Mouse (Mus musculus) MEL (cell line): ENCODE data around the gene Gpatch3. TPM values are rescaled to one million over a fixed set of nuclear protein-coding genes. Genes with fewer than 3 reads are reported as not detected.

ENCODE experiments used
- DNase-seq: peaks from one replicate; pipeline ENCODE4 v3.0.0; 2011; ENCODE audit warnings: low read depth, low spot score
- H3K27ac ChIP-seq: 2 replicates; pipeline ENCODE4 v1.5.1; 2012; ENCODE audit warnings: low read depth, mild to moderate bottlenecking, control low read depth, low read length, moderate library complexity; ENCODE audit not compliant: control insufficient read depth
- H3K27me3 ChIP-seq, 2 experiments: fragments of 150-350 bp in 1 of 2; sonication (generic) in 1 of 2; 2 replicates each; pipeline ENCODE4 v1.6.1; 2012; ENCODE audit warnings: low read length in 2 of 2, mild to moderate bottlenecking in 2 of 2, improper control_type of control experiment in 1 of 2, moderate library complexity in 1 of 2; ENCODE audit not compliant: insufficient read depth in 2 of 2, control insufficient read depth in 1 of 2
- H3K36me3 ChIP-seq, 2 experiments: 2 replicates each; pipeline ENCODE4 v1.6.1; 2012 to 2014; ENCODE audit warnings: low read length in 2 of 2, improper control_type of control experiment in 1 of 2, inconsistent platforms in 1 of 2, mild to moderate bottlenecking in 1 of 2; ENCODE audit not compliant: insufficient read depth in 2 of 2, control insufficient read depth in 1 of 2
- H3K4me1 ChIP-seq, 2 experiments: fragments of 150-350 bp in 1 of 2; sonication (generic) in 1 of 2; 2 replicates each; pipeline ENCODE4 v1.6.1; 2012; ENCODE audit warnings: low read length in 2 of 2, improper control_type of control experiment in 1 of 2, mild to moderate bottlenecking in 1 of 2; ENCODE audit not compliant: insufficient read depth in 2 of 2, control insufficient read depth in 1 of 2
- H3K4me3 ChIP-seq, 2 experiments: fragments of 150-350 bp in 1 of 2; sonication (generic) in 1 of 2; 2 replicates each; pipeline ENCODE4 v1.5.1; 2012; ENCODE audit warnings: low read depth in 2 of 2, low read length in 2 of 2, mild to moderate bottlenecking in 2 of 2, moderate library complexity in 2 of 2, control low read depth in 1 of 2, improper control_type of control experiment in 1 of 2; ENCODE audit not compliant: control insufficient read depth in 1 of 2, insufficient read depth in 1 of 2
- H3K79me2 ChIP-seq: 2 replicates; pipeline ENCODE4 v1.6.1; 2012; ENCODE audit warnings: mild to moderate bottlenecking, low read length, moderate library complexity; ENCODE audit not compliant: control insufficient read depth, poor library complexity, insufficient read depth
- H3K9ac ChIP-seq: 2 replicates; pipeline ENCODE4 v1.6.1; 2012; ENCODE audit warnings: low read depth, mild to moderate bottlenecking, control low read depth, low read length, moderate library complexity; ENCODE audit not compliant: control insufficient read depth, poor library complexity, severe bottlenecking
- H3K9me3 ChIP-seq: fragments of 150-350 bp; sonication (generic); replicated peaks from 2 replicates; pipeline ENCODE4 v1.6.1; 2012; ENCODE audit warnings: mild to moderate bottlenecking, low read length, improper control_type of control experiment, moderate library complexity; ENCODE audit not compliant: insufficient read depth
- CHD1 ChIP-seq: IDR thresholded peaks from 2 replicates; pipeline ENCODE4 v1.6.1; 2012; ENCODE audit warnings: low read depth, mild to moderate bottlenecking, inconsistent platforms, low read length, improper control_type of control experiment
- CTCF ChIP-seq, 3 experiments: IDR thresholded peaks in 2 of 3; conservative IDR thresholded peaks in 1 of 3; 2 replicates each; pipeline ENCODE4 v1.5.1; 2011 to 2012; ENCODE audit warnings: low read length in 3 of 3, low read depth in 2 of 3, mild to moderate bottlenecking in 2 of 3, improper control_type of control experiment in 1 of 3, inconsistent platforms in 1 of 3, mixed read lengths in 1 of 3, moderate library complexity in 1 of 3; ENCODE audit not compliant: control insufficient read depth in 1 of 3, insufficient read depth in 1 of 3, poor library complexity in 1 of 3, severe bottlenecking in 1 of 3
- E2F4 ChIP-seq: IDR thresholded peaks from 2 replicates; pipeline ENCODE4 v1.6.1; 2011; ENCODE audit warnings: low read depth, low read length, improper control_type of control experiment, borderline replicate concordance
- ELF1 ChIP-seq: IDR thresholded peaks from 2 replicates; pipeline ENCODE4 v1.6.1; 2014; ENCODE audit warnings: low read depth, mild to moderate bottlenecking, inconsistent platforms, low read length, improper control_type of control experiment, moderate library complexity
- GABPA ChIP-seq: IDR thresholded peaks from 2 replicates; pipeline ENCODE4 v1.6.1; 2012; ENCODE audit warnings: low read depth, mild to moderate bottlenecking, inconsistent platforms, low read length, improper control_type of control experiment, moderate library complexity
- HCFC1 ChIP-seq: IDR thresholded peaks from 2 replicates; pipeline ENCODE4 v1.6.1; 2012; ENCODE audit warnings: low read depth, mild to moderate bottlenecking, inconsistent platforms, low read length, improper control_type of control experiment, moderate library complexity
- JUND ChIP-seq: IDR thresholded peaks from 2 replicates; pipeline ENCODE4 v1.6.1; 2011; ENCODE audit warnings: low read depth, mild to moderate bottlenecking, improper control_type of control experiment, low read length
- MAFK ChIP-seq: IDR thresholded peaks from 2 replicates; pipeline ENCODE4 v1.6.1; 2011; ENCODE audit warnings: low read depth, mild to moderate bottlenecking, low read length, improper control_type of control experiment, borderline replicate concordance
- MAX ChIP-seq: IDR thresholded peaks from 2 replicates; pipeline ENCODE4 v1.6.1; 2011; ENCODE audit warnings: low read length, improper control_type of control experiment
- MEF2A ChIP-seq: IDR thresholded peaks from 2 replicates; pipeline ENCODE4 v1.6.1; 2014; ENCODE audit warnings: low read depth, mild to moderate bottlenecking, inconsistent platforms, low read length, improper control_type of control experiment; ENCODE audit not compliant: poor library complexity, insufficient replicate concordance, severe bottlenecking; ENCODE audit errors: extremely low read depth
- MXI1 ChIP-seq: IDR thresholded peaks from 2 replicates; pipeline ENCODE4 v1.6.1; 2011; ENCODE audit warnings: mild to moderate bottlenecking, low read depth, low read length, improper control_type of control experiment
- MYB ChIP-seq: IDR thresholded peaks from 2 replicates; pipeline ENCODE4 v1.6.1; 2011; ENCODE audit warnings: mild to moderate bottlenecking, low read depth, low read length, improper control_type of control experiment
- NELFE ChIP-seq: IDR thresholded peaks from 2 replicates; pipeline ENCODE4 v1.6.1; 2011; ENCODE audit warnings: low read depth, low read length, improper control_type of control experiment
- NRF1 ChIP-seq: IDR thresholded peaks from 2 replicates; pipeline ENCODE4 v1.6.1; 2014; ENCODE audit warnings: low read depth, mild to moderate bottlenecking, inconsistent platforms, low read length, improper control_type of control experiment, moderate library complexity; ENCODE audit not compliant: poor library complexity, insufficient read depth, severe bottlenecking
- POLR2A ChIP-seq, 2 experiments: IDR thresholded peaks; 2 replicates each; pipeline ENCODE4 v1.6.1; 2011 to 2012; ENCODE audit warnings: low read length in 2 of 2, mild to moderate bottlenecking in 2 of 2, control low read depth in 1 of 2, improper control_type of control experiment in 1 of 2, low read depth in 1 of 2, moderate library complexity in 1 of 2; ENCODE audit not compliant: control insufficient read depth in 1 of 2, insufficient read depth in 1 of 2, poor library complexity in 1 of 2
- POLR2AphosphoS2 ChIP-seq: IDR thresholded peaks from 2 replicates; pipeline ENCODE4 v1.6.1; 2011; ENCODE audit warnings: low read length, improper control_type of control experiment
- RAD21 ChIP-seq: IDR thresholded peaks from 2 replicates; pipeline ENCODE4 v1.6.1; 2011; ENCODE audit warnings: mild to moderate bottlenecking, low read depth, low read length, improper control_type of control experiment
- SMC3 ChIP-seq: IDR thresholded peaks from 2 replicates; pipeline ENCODE4 v1.6.1; 2011; ENCODE audit warnings: low read depth, low read length, improper control_type of control experiment
- TBP ChIP-seq: IDR thresholded peaks from 2 replicates; pipeline ENCODE4 v1.8.0; 2011; ENCODE audit warnings: low read depth, low read length, improper control_type of control experiment
- UBTF ChIP-seq: IDR thresholded peaks from 2 replicates; pipeline ENCODE4 v1.6.1; 2012; ENCODE audit warnings: low read depth, mild to moderate bottlenecking, inconsistent platforms, low read length, improper control_type of control experiment, moderate library complexity, borderline replicate concordance; ENCODE audit not compliant: insufficient read depth
- USF2 ChIP-seq, 2 experiments: IDR thresholded peaks; 2 replicates each; pipeline ENCODE4 v1.6.1; 2011 to 2012; ENCODE audit warnings: improper control_type of control experiment in 2 of 2, low read length in 2 of 2, borderline replicate concordance in 1 of 2, inconsistent platforms in 1 of 2, low read depth in 1 of 2, mild to moderate bottlenecking in 1 of 2; ENCODE audit not compliant: insufficient read depth in 1 of 2
- ZC3H11A ChIP-seq: IDR thresholded peaks from 2 replicates; pipeline ENCODE4 v1.6.1; 2012; ENCODE audit warnings: low read depth, mild to moderate bottlenecking, inconsistent platforms, low read length, improper control_type of control experiment
- ZKSCAN1 ChIP-seq: IDR thresholded peaks from 2 replicates; pipeline ENCODE4 v1.6.1; 2012; ENCODE audit warnings: low read depth, mild to moderate bottlenecking, inconsistent platforms, low read length, improper control_type of control experiment, moderate library complexity
- ZMIZ1 ChIP-seq: IDR thresholded peaks from 2 replicates; pipeline ENCODE4 v1.6.1; 2012; ENCODE audit warnings: low read depth, mild to moderate bottlenecking, inconsistent platforms, low read length, improper control_type of control experiment, moderate library complexity
- ZNF384 ChIP-seq: IDR thresholded peaks from 2 replicates; pipeline ENCODE4 v1.6.1; 2012; ENCODE audit warnings: low read depth, mild to moderate bottlenecking, inconsistent platforms, low read length, improper control_type of control experiment
- polyA plus RNA-seq, 2 experiments: library from polyadenylated mRNA; stranded (reverse) in 1 of 2; unstranded in 1 of 2; fragments of >175 nt in 1 of 2; fragments of >200 nt in 1 of 2; gene quantifications; 2 replicates each; pipeline versions ENCODE4 v1.2.1 to v1.2.4; 2012; ENCODE audit warnings: low replicate concordance in 2 of 2, low read depth in 1 of 2; ENCODE audit not compliant: insufficient read length in 2 of 2, insufficient read depth in 1 of 2, missing spikeins in 1 of 2
- total RNA-seq: library from RNA; depleted of rRNA; stranded (reverse); fragments of 300-350 nt; gene quantifications from 2 replicates; pipeline ENCODE4 v1.2.3, GENCODE M21; 2012

Gpatch3 gene
- total and polyA plus RNA-seq, 3 experiments, result 9.8 to 16.5 TPM; not detected in 1

DNA sequence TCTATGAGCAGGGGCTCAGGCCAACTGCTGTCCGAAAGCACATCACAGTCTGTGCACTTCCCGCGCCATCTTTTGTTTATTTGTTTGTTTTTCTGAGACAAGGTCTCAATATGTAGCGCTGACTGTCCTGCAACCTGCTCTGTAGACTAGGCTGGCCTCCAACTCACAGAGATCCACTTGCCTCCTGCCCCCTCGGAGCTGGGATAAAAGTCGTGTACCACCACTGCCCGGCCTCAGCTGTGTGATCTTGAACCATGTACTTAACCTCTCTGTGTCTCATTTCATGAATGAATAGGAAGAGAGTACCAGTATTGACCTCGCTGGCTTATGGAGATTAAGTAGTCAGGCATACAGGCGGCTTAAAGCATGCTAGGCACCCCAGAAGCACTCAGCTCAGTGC lies 52.1 kb downstream of the Gpatch3 start:
- DNase-seq, result no peak
- TF ChIP-seq NELFE, result no peak
- TF ChIP-seq USF2 (IDR thresholded peaks at IDR 0.05; ENCODE audit: borderline replicate concordance in 1 of 2, insufficient read depth in 1 of 2, low read depth in 1 of 2, low read length in 2 of 2), result no peak
- no peak for TF ChIP-seq MAX
- TF ChIP-seq UBTF, result no peak
- no peak for TF ChIP-seq E2F4
- no peak for TF ChIP-seq ELF1
- no peak for TF ChIP-seq CTCF (IDR thresholded peaks at IDR 0.05 in 2 of 3, conservative IDR thresholded peaks at IDR 0.05 in 1 of 3; ENCODE audit: control insufficient read depth in 1 of 3, insufficient read depth in 1 of 3, low read depth in 2 of 3, low read length in 3 of 3, poor library complexity in 1 of 3, severe bottlenecking in 1 of 3)
- no peak for TF ChIP-seq POLR2A (IDR thresholded peaks at IDR 0.05; ENCODE audit: control insufficient read depth in 1 of 2, insufficient read depth in 1 of 2, low read depth in 1 of 2, low read length in 2 of 2, poor library complexity in 1 of 2)
- TF ChIP-seq SMC3, result no peak
- TF ChIP-seq ZNF384, result no peak
- no peak for TF ChIP-seq HCFC1
- Histone ChIP-seq H3K36me3 (no peaks in the 10 kb centered on the region; a peak in 1 of 4 replicates), H3K27ac (no peak overlapping the region), H3K27me3 (no peaks in the 10 kb centered on the region), H3K4me1 (no peaks in the 10 kb centered on the region), H3K79me2 (no peaks in the 10 kb centered on the region; the same call in 1 of the 2 replicates), H3K9ac (no peak overlapping the region), H3K9me3 (no peaks in the 10 kb centered on the region), H3K4me3 (no peak overlapping the region)

DNA sequence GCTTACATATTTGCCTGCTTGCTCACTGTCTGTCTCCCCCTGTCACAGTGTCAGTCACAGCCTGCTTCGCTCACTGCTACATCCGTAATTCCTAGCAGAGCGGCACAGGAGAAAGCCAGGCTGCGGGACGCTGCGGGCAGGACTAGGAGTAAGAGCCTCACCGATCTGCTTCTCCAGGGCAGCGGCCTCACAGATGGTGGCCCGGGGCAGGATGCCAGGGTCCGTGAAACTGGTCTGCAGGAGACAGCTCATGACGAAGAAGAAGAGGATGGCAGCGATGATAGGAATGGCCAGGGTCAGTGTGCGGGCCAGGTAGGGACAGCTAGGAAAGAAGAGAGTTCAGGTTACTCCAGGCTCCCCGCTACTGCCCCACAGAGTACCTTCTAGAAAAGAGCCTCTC lies 52.5 kb downstream of the Gpatch3 start:
- no peak overlapping the region for H3K9ac ChIP-seq
- no peak for DNase-seq
- no peaks in the 10 kb centered on the region for H3K27me3 ChIP-seq
- H3K79me2 ChIP-seq, result no peaks in the 10 kb centered on the region; the same call in 1 of the 2 replicates
- H3K9me3 ChIP-seq, result no peaks in the 10 kb centered on the region
- no peak overlapping the region for H3K4me3 ChIP-seq
- TF ChIP-seq ZC3H11A (no peak), GABPA (no peak), NRF1 (no peak), HCFC1 (no peak), MAX (no peak)
- 0 out of 4 replicates have a peak, but pooled peaks cover 0 to 1% of the 10 kb centered on the region in 2 experiments for H3K4me1 ChIP-seq
- H3K27ac ChIP-seq, result no peak overlapping the region
- no peaks in the 10 kb centered on the region; a peak in 1 of 4 replicates for H3K36me3 ChIP-seq

DNA sequence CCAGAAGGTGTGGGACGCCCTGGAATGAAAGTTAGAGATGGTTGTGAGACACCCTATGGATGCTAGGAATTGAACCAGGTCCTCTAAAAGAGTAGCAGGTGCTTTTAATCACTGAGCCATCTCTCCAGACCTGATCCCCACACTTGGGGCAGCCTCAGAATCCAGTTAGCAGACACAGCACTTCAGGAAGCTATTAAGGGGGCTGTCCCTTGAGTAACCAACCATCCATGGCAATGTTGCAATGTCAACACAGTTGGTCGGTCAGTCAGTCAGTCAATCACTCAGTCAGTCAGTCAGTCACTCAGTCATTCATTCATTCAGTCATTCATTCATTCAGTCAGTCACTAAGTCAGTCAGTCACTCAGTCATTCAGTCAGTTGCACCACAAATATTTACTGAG lies 54.0 kb downstream of the Gpatch3 start:
- Histone ChIP-seq H3K4me1 (peaks cover 0 to 7% of the 10 kb centered on the region in 2 experiments; a peak in 2 of 4 replicates), H3K79me2 (peaks cover 8% of the 10 kb centered on the region), H3K36me3 (peaks cover 0 to 4% of the 10 kb centered on the region in 2 experiments; a peak in 3 of 4 replicates), H3K27ac (no peak overlapping the region), H3K4me3 (no peak overlapping the region), H3K27me3 (no peaks in the 10 kb centered on the region), H3K9me3 (no peaks in the 10 kb centered on the region), H3K9ac (no peak overlapping the region)
- no peak for DNase-seq
- TF ChIP-seq CHD1 (no peak), MAX (no peak), TBP (no peak), POLR2AphosphoS2 (no peak), MEF2A (no peak), JUND (no peak), RAD21 (no peak), MYB (no peak), ELF1 (no peak), NRF1 (no peak), ZKSCAN1 (no peak), POLR2A (IDR thresholded peaks at IDR 0.05; ENCODE audit: control insufficient read depth in 1 of 2, insufficient read depth in 1 of 2, low read depth in 1 of 2, low read length in 2 of 2, poor library complexity in 1 of 2) (no peak), MXI1 (no peak), ZMIZ1 (no peak), MAFK (no peak)
